Mouse (Mus musculus) right cerebral cortex, adult 18-20 months (tissue): ENCODE measurements at regions not wholly inside any gene's neighbourhood (a gene's known extent, or its start where the extent isn't known, plus 50 kb on each side); places are given as distances from the start of the nearest gene placed in this dataset.

Experiments used
- DNase-seq: peaks from one replicate; pipeline ENCODE4 v3.0.0; 2022; ENCODE audit warnings: mixed read lengths

- DNase-seq: peak; percentile 46
These were observed 166.8 kb upstream of the Klf7 start for GRCm38 (mm10) chr1:64288812-64289447.

- no peak for DNase-seq
These were observed 165.0 kb upstream of the Klf7 start for GRCm38 (mm10) chr1:64287068-64287467.

- DNase-seq: no peak
These were observed 162.6 kb upstream of the Klf7 start for GRCm38 (mm10) chr1:64284656-64285055.

- no peak for DNase-seq
These were observed 153.8 kb upstream of the Klf7 start for GRCm38 (mm10) chr1:64275865-64276264.

GRCm38 (mm10) chr1:64275086-64275802, 153.2 kb upstream of the Klf7 start:
- DNase-seq: no peak

GRCm38 (mm10) chr1:64257237-64257636, 135.2 kb upstream of the Klf7 start:
- DNase-seq: no peak

- DNase-seq: peak; percentile 5
These were observed 133.6 kb upstream of the Klf7 start for GRCm38 (mm10) chr1:64255554-64256295.

GRCm38 (mm10) chr1:64254673-64255072, 132.6 kb upstream of the Klf7 start:
- no peak for DNase-seq

GRCm38 (mm10) chr1:64253996-64254395, 131.9 kb upstream of the Klf7 start:
- DNase-seq: no peak

- no peak for DNase-seq
These were observed 120.3 kb upstream of the Klf7 start for GRCm38 (mm10) chr1:64242401-64242800.

- DNase-seq: no peak
These were observed 107.6 kb upstream of the Klf7 start for GRCm38 (mm10) chr1:64229654-64230053.

GRCm38 (mm10) chr1:64226001-64226918, 104.2 kb upstream of the Klf7 start:
- DNase-seq: peak; percentile 51

- no peak for DNase-seq
These were observed 102.0 kb upstream of the Klf7 start for GRCm38 (mm10) chr1:64223779-64224687.

- no peak for DNase-seq
These were observed 100.4 kb upstream of the Klf7 start for GRCm38 (mm10) chr1:64222475-64222874.

GRCm38 (mm10) chr1:64220486-64220885, 98.4 kb upstream of the Klf7 start:
- DNase-seq: peak; percentile 38

- DNase-seq: no peak
These were observed 98.0 kb upstream of the Klf7 start for GRCm38 (mm10) chr1:64220040-64220439.

- DNase-seq: no peak
These were observed 93.6 kb upstream of the Klf7 start for GRCm38 (mm10) chr1:64215646-64216045.

- DNase-seq: no peak
These were observed 87.0 kb upstream of the Klf7 start for GRCm38 (mm10) chr1:64209131-64209530.

- DNase-seq: no peak
These were observed 78.4 kb upstream of the Klf7 start for GRCm38 (mm10) chr1:64200387-64201023.

- DNase-seq: peak; percentile 30
These were observed 76.7 kb upstream of the Klf7 start for GRCm38 (mm10) chr1:64198781-64199180.

GRCm38 (mm10) chr1:64198322-64198721, 76.2 kb upstream of the Klf7 start:
- DNase-seq: no peak
